Mouse (Mus musculus) liver, adult 2 months (tissue): ENCODE measurements at regions not wholly inside any gene's neighbourhood (a gene's known extent, or its start where the extent isn't known, plus 50 kb on each side); places are given as distances from the start of the nearest gene placed in this dataset.

ENCODE experiments used
- CTCF ChIP-seq: fragments of 200-500 bp; IDR thresholded peaks from 2 replicates; pipeline ENCODE4 v1.5.1; 2011; ENCODE audit warnings: low read depth, low read length, control low read depth
- POLR2A ChIP-seq: fragments of 200-500 bp; IDR thresholded peaks from 2 replicates; pipeline ENCODE4 v1.6.1; 2011; ENCODE audit warnings: low read length, control low read depth; ENCODE audit not compliant: insufficient read depth; ENCODE audit errors: extremely low read depth

DNA sequence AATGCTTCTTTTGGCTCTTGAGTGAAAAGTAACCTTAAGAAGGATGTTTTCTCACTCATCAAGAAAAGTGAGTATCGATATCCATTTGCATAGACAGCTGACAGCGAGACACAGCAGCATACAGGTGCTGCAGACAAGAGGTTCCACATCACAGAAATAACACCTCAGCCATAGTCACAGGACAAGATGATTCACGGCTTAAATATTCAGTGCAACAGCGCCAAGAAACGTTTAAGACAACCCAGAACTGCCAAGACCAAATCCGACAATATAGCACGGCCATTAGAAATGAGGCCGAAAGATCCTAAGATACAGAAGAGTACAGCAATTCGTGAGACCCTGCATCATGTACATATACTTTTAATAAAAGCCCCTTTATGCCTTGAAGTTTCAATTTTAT, 375.9 kb downstream of the Psat1 start:
- TF ChIP-seq CTCF = no peak
- TF ChIP-seq POLR2A = no peak
